Mouse (Mus musculus): Measurements from ENCODE around the gene Tepsin. TPM values are rescaled to one million over a fixed set of nuclear protein-coding genes. Genes with fewer than 3 reads are reported as not detected.

Tepsin gene
- polyA plus RNA-seq, 1 experiment from 2014 or later: 20.5 TPM

GRCm38 (mm10) chr11:120129281-120129680 is 30.8 kb upstream of the Tepsin start:
- WGBS: 79% methylated on average over 7 of the region's 7 CpGs
- Histone ChIP-seq H3K4me3 (no peak overlapping the region), H3K36me3 (peaks cover 69% of the 10 kb centered on the region), H3K27me3 (no peaks in the 10 kb centered on the region), H3K9ac (no peak overlapping the region), H3K4me1 (no peaks in the 10 kb centered on the region), H3K27ac (no peak overlapping the region), H3K9me3 (no peaks in the 10 kb centered on the region), H3K4me2 (no peak overlapping the region)
- ATAC-seq (ENCODE audit: insufficient number of reproducible peaks, insufficient read depth, low FRiP score, low TSS enrichment, low read depth): no peak

GRCm38 (mm10) chr11:120126845-120127244 is 28.3 kb upstream of the Tepsin start:
- H3K9me3 ChIP-seq: no peaks in the 10 kb centered on the region
- 84% methylated on average over 2 of the region's 2 CpGs for WGBS
- H3K9ac ChIP-seq: no peak overlapping the region
- H3K4me2 ChIP-seq: no peak overlapping the region
- no peak overlapping the region for H3K27ac ChIP-seq
- H3K27me3 ChIP-seq: no peaks in the 10 kb centered on the region
- H3K4me3 ChIP-seq: no peak overlapping the region
- peaks cover 61% of the 10 kb centered on the region for H3K36me3 ChIP-seq
- no peaks in the 10 kb centered on the region for H3K4me1 ChIP-seq
- no peak for ATAC-seq (ENCODE audit: insufficient number of reproducible peaks, insufficient read depth, low FRiP score, low TSS enrichment, low read depth)

- peaks cover 54% of the 10 kb centered on the region for H3K36me3 ChIP-seq
Observed at GRCm38 (mm10) chr11:120122126-120122525, 23.6 kb upstream of the Tepsin start.

GRCm38 (mm10) chr11:120120642-120121420 is 22.3 kb upstream of the Tepsin start:
- no peak overlapping the region for H3K4me2 ChIP-seq
- H3K27ac ChIP-seq: 0 out of 2 replicates have a peak overlapping the region, but pooled peaks have one; percentile 35
- no peak overlapping the region; the same call in 1 of the 2 replicates for H3K9ac ChIP-seq
- peaks cover 59% of the 10 kb centered on the region for H3K36me3 ChIP-seq
- peaks cover 9% of the 10 kb centered on the region for H3K4me1 ChIP-seq
- ATAC-seq (ENCODE audit: insufficient number of reproducible peaks, insufficient read depth, low FRiP score, low TSS enrichment, low read depth): no peak
- no peaks in the 10 kb centered on the region for H3K27me3 ChIP-seq
- no peak overlapping the region for H3K4me3 ChIP-seq
- H3K9me3 ChIP-seq: no peaks in the 10 kb centered on the region
- WGBS: 78% methylated on average over 17 of the region's 17 CpGs

More at GRCm38 (mm10) chr11:120122126-120122525, 23.6 kb upstream of the Tepsin start:
- Histone ChIP-seq H3K27ac (no peak overlapping the region), H3K9ac (no peak overlapping the region), H3K4me3 (no peak overlapping the region), H3K4me2 (no peak overlapping the region), H3K27me3 (no peaks in the 10 kb centered on the region), H3K4me1 (peaks cover 9% of the 10 kb centered on the region), H3K9me3 (no peaks in the 10 kb centered on the region)
- ATAC-seq (ENCODE audit: insufficient number of reproducible peaks, insufficient read depth, low FRiP score, low TSS enrichment, low read depth): no peak
- WGBS: 86% methylated on average over 12 of the region's 12 CpGs

GRCm38 (mm10) chr11:120119936-120120541 is 21.5 kb upstream of the Tepsin start:
- H3K27me3 ChIP-seq: no peaks in the 10 kb centered on the region
- no peaks in the 10 kb centered on the region for H3K9me3 ChIP-seq
- peaks cover 67% of the 10 kb centered on the region for H3K36me3 ChIP-seq
- H3K4me3 ChIP-seq: no peak overlapping the region
- peaks cover 13% of the 10 kb centered on the region for H3K4me1 ChIP-seq
- 66% methylated on average over 10 of the region's 10 CpGs for WGBS
- peak overlapping the region; percentile 23; the same call in 1 of the 2 replicates for H3K9ac ChIP-seq
- ATAC-seq (ENCODE audit: insufficient number of reproducible peaks, insufficient read depth, low FRiP score, low TSS enrichment, low read depth): no peak
- no peak overlapping the region for H3K4me2 ChIP-seq
- H3K27ac ChIP-seq: peak overlapping the region; percentile 35; the same call in 1 of the 2 replicates

- no peak overlapping the region for H3K27ac ChIP-seq
Observed at GRCm38 (mm10) chr11:120119108-120119507, 20.6 kb upstream of the Tepsin start.

GRCm38 (mm10) chr11:120117626-120118025 is 19.1 kb upstream of the Tepsin start:
- Histone ChIP-seq H3K27me3 (no peaks in the 10 kb centered on the region), H3K27ac (no peak overlapping the region), H3K4me2 (no peak overlapping the region), H3K36me3 (peaks cover 67% of the 10 kb centered on the region), H3K9ac (no peak overlapping the region), H3K4me1 (peaks cover 26% of the 10 kb centered on the region), H3K9me3 (no peaks in the 10 kb centered on the region), H3K4me3 (no peak overlapping the region)
- ATAC-seq (ENCODE audit: insufficient number of reproducible peaks, insufficient read depth, low FRiP score, low TSS enrichment, low read depth): no peak
- 82% methylated on average over 2 of the region's 2 CpGs for WGBS

More at GRCm38 (mm10) chr11:120119108-120119507, 20.6 kb upstream of the Tepsin start:
- ATAC-seq (ENCODE audit: insufficient number of reproducible peaks, insufficient read depth, low FRiP score, low TSS enrichment, low read depth): no peak
- Histone ChIP-seq H3K9ac (no peak overlapping the region), H3K9me3 (no peaks in the 10 kb centered on the region), H3K4me1 (peaks cover 23% of the 10 kb centered on the region), H3K36me3 (peaks cover 72% of the 10 kb centered on the region), H3K4me2 (no peak overlapping the region), H3K27me3 (no peaks in the 10 kb centered on the region), H3K4me3 (no peak overlapping the region)
- 92% methylated on average over 7 of the region's 7 CpGs for WGBS

GRCm38 (mm10) chr11:120114488-120115215 is 16.1 kb upstream of the Tepsin start:
- WGBS: 67% methylated on average over 21 of the region's 21 CpGs
- Histone ChIP-seq H3K9me3 (no peaks in the 10 kb centered on the region), H3K4me3 (no peak overlapping the region), H3K4me1 (peaks cover 22% of the 10 kb centered on the region), H3K4me2 (no peak overlapping the region), H3K9ac (0 out of 2 replicates have a peak overlapping the region, but pooled peaks have one; percentile 16), H3K27ac (peak overlapping the region; percentile 13; the same call in 1 of the 2 replicates), H3K36me3 (peaks cover 66% of the 10 kb centered on the region), H3K27me3 (no peaks in the 10 kb centered on the region)
- no peak for ATAC-seq (ENCODE audit: insufficient number of reproducible peaks, insufficient read depth, low FRiP score, low TSS enrichment, low read depth)

- 81% methylated on average over 4 of the region's 4 CpGs for WGBS
- no peak overlapping the region for H3K27ac ChIP-seq
Observed at GRCm38 (mm10) chr11:120112136-120112535, 13.6 kb upstream of the Tepsin start.

GRCm38 (mm10) chr11:120111033-120111432 is 12.5 kb upstream of the Tepsin start:
- Histone ChIP-seq H3K27ac (0 out of 2 replicates have a peak overlapping the region, but pooled peaks have one; percentile 24), H3K4me3 (no peak overlapping the region), H3K9ac (no peak overlapping the region), H3K4me1 (peaks cover 22% of the 10 kb centered on the region), H3K4me2 (no peak overlapping the region), H3K9me3 (no peaks in the 10 kb centered on the region), H3K27me3 (no peaks in the 10 kb centered on the region), H3K36me3 (peaks cover 67% of the 10 kb centered on the region)
- no peak for ATAC-seq (ENCODE audit: insufficient number of reproducible peaks, insufficient read depth, low FRiP score, low TSS enrichment, low read depth)
- 6% methylated on average over 2 of the region's 2 CpGs for WGBS

More at GRCm38 (mm10) chr11:120112136-120112535, 13.6 kb upstream of the Tepsin start:
- Histone ChIP-seq H3K9me3 (no peaks in the 10 kb centered on the region), H3K4me3 (no peak overlapping the region), H3K27me3 (no peaks in the 10 kb centered on the region), H3K36me3 (peaks cover 68% of the 10 kb centered on the region), H3K9ac (0 out of 2 replicates have a peak overlapping the region, but pooled peaks have one; percentile 41), H3K4me1 (peaks cover 22% of the 10 kb centered on the region), H3K4me2 (no peak overlapping the region)
- no peak for ATAC-seq (ENCODE audit: insufficient number of reproducible peaks, insufficient read depth, low FRiP score, low TSS enrichment, low read depth)

GRCm38 (mm10) chr11:120110554-120110953 is 12.0 kb upstream of the Tepsin start:
- no peaks in the 10 kb centered on the region for H3K27me3 ChIP-seq
- no peak overlapping the region for H3K9ac ChIP-seq
- H3K27ac ChIP-seq: no peak overlapping the region
- peaks cover 22% of the 10 kb centered on the region for H3K4me1 ChIP-seq
- peaks cover 67% of the 10 kb centered on the region for H3K36me3 ChIP-seq
- ATAC-seq (ENCODE audit: insufficient number of reproducible peaks, insufficient read depth, low FRiP score, low TSS enrichment, low read depth): no peak
- 70% methylated on average over 7 of the region's 7 CpGs for WGBS
- H3K4me3 ChIP-seq: no peak overlapping the region
- H3K4me2 ChIP-seq: no peak overlapping the region
- no peaks in the 10 kb centered on the region for H3K9me3 ChIP-seq
